Mouse (Mus musculus): Measurements from ENCODE around the gene Arglu1. TPM values are rescaled to one million over a fixed set of nuclear protein-coding genes. Genes with fewer than 3 reads are reported as not detected.

Arglu1 gene
- polyA plus RNA-seq, 1 experiment = 69.4 TPM

GRCm38 (mm10) chr8:8655346-8656340 is 34.7 kb downstream of the Arglu1 start:
- peaks cover 17% of the 10 kb centered on the region for H3K27me3 ChIP-seq (ENCODE audit: control insufficient read depth, insufficient read depth, low read length)
- peaks cover 10% of the 10 kb centered on the region for H3K4me1 ChIP-seq (replicated peaks; ENCODE audit: control insufficient read depth, insufficient read depth, low read length)
- no peak for TF ChIP-seq POLR2A (IDR thresholded peaks at IDR 0.05; ENCODE audit: control insufficient read depth, extremely low read depth, insufficient read depth, low read length, poor library complexity)
- TF ChIP-seq CTCF (IDR thresholded peaks at IDR 0.05; ENCODE audit: borderline replicate concordance, control insufficient read depth, extremely low read depth, insufficient read depth, low read length, poor library complexity) = no peak
- DNase-seq = no peak
- WGBS = 91% methylated on average over 24 of the region's 24 CpGs
- H3K36me3 ChIP-seq (ENCODE audit: control insufficient read depth, insufficient read depth, low read length) = no peaks in the 10 kb centered on the region
- no peak overlapping the region for H3K4me3 ChIP-seq (ENCODE audit: control insufficient read depth, insufficient read depth, low read length)
- H3K27ac ChIP-seq (ENCODE audit: control insufficient read depth, insufficient read depth, low read length) = peak overlapping the region; percentile 19; the same call in 1 of the 2 replicates

DNA sequence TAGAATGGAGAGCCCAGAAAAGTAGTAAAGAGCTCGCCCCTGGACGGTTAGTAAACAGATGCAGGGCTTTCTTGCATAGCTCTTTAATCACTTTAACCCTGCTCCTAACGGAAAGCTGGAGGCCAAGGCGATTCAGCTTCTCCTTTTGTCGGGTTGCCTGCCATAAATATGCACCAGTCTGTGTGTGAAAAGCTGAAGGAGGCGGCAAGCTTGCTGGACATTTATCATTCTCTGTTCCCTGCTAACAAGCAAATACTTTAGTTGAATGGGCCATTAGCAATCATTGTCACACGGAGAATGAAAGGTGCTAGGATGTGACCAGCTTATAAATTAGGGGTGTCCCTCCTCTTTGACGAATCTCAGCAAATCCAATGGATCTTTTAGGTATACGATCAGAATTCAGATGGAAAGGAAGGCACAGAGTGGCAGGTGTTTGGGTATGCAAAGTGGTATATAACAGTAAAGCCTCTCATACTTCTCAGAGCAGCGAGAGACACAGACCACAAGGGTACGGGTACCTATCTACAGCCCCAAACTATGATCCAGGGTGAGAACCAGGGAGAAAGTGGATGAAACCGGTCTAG is 36.3 kb downstream of the Arglu1 start:
- no peak overlapping the region for H3K4me3 ChIP-seq (ENCODE audit: control insufficient read depth, insufficient read depth, low read length)
- WGBS = 54% methylated on average over 12 of the region's 12 CpGs
- TF ChIP-seq POLR2A (IDR thresholded peaks at IDR 0.05; ENCODE audit: control insufficient read depth, extremely low read depth, insufficient read depth, low read length, poor library complexity) (no peak), CTCF (IDR thresholded peaks at IDR 0.05; ENCODE audit: borderline replicate concordance, control insufficient read depth, extremely low read depth, insufficient read depth, low read length, poor library complexity) (no peak)
- no peaks in the 10 kb centered on the region for H3K4me1 ChIP-seq (replicated peaks; ENCODE audit: control insufficient read depth, insufficient read depth, low read length)
- no peaks in the 10 kb centered on the region for H3K36me3 ChIP-seq (ENCODE audit: control insufficient read depth, insufficient read depth, low read length)
- no peak overlapping the region for H3K27ac ChIP-seq (ENCODE audit: control insufficient read depth, insufficient read depth, low read length)
- peaks cover 3% of the 10 kb centered on the region; the same call in 1 of the 2 replicates for H3K27me3 ChIP-seq (ENCODE audit: control insufficient read depth, insufficient read depth, low read length)
- DNase-seq = no peak

GRCm38 (mm10) chr8:8653343-8653742 is 37.0 kb downstream of the Arglu1 start:
- no peak for TF ChIP-seq CTCF (IDR thresholded peaks at IDR 0.05; ENCODE audit: borderline replicate concordance, control insufficient read depth, extremely low read depth, insufficient read depth, low read length, poor library complexity)
- no peak for TF ChIP-seq POLR2A (IDR thresholded peaks at IDR 0.05; ENCODE audit: control insufficient read depth, extremely low read depth, insufficient read depth, low read length, poor library complexity)

DNA sequence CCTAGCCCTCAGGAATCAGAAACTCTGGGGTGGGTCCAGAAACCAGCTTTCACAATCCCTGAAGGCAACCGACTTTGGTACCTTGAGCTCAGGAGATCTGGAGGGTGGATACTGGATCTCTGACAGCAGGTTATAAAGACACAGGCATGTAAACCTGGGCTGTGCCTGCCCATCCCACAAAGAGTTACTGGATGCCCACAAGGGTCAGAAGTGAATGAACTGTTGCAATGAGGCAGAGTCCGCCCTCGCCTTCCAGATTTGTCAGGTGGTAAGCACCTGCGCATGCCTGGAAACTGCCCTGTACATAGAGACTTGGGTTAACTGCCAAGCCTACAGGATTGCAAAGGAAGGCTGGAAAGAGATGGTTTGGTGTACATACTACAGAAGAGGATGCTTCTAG is 37.9 kb downstream of the Arglu1 start:
- H3K36me3 ChIP-seq (ENCODE audit: control insufficient read depth, insufficient read depth, low read length) = no peaks in the 10 kb centered on the region
- 96% methylated on average over 4 of the region's 4 CpGs for WGBS
- H3K4me1 ChIP-seq (replicated peaks; ENCODE audit: control insufficient read depth, insufficient read depth, low read length) = no peaks in the 10 kb centered on the region
- no peak overlapping the region for H3K27ac ChIP-seq (ENCODE audit: control insufficient read depth, insufficient read depth, low read length)
- no peak overlapping the region for H3K4me3 ChIP-seq (ENCODE audit: control insufficient read depth, insufficient read depth, low read length)
- DNase-seq = no peak
- H3K27me3 ChIP-seq (ENCODE audit: control insufficient read depth, insufficient read depth, low read length) = no peaks in the 10 kb centered on the region
- TF ChIP-seq POLR2A (IDR thresholded peaks at IDR 0.05; ENCODE audit: control insufficient read depth, extremely low read depth, insufficient read depth, low read length, poor library complexity) = no peak
- no peak for TF ChIP-seq CTCF (IDR thresholded peaks at IDR 0.05; ENCODE audit: borderline replicate concordance, control insufficient read depth, extremely low read depth, insufficient read depth, low read length, poor library complexity)

More at GRCm38 (mm10) chr8:8653343-8653742, 37.0 kb downstream of the Arglu1 start:
- no peaks in the 10 kb centered on the region for H3K36me3 ChIP-seq (ENCODE audit: control insufficient read depth, insufficient read depth, low read length)
- no peak overlapping the region for H3K27ac ChIP-seq (ENCODE audit: control insufficient read depth, insufficient read depth, low read length)
- no peaks in the 10 kb centered on the region for H3K4me1 ChIP-seq (replicated peaks; ENCODE audit: control insufficient read depth, insufficient read depth, low read length)
- no peak for DNase-seq
- H3K4me3 ChIP-seq (ENCODE audit: control insufficient read depth, insufficient read depth, low read length) = no peak overlapping the region
- WGBS = 14% methylated on average over 5 of the region's 5 CpGs
- no peaks in the 10 kb centered on the region for H3K27me3 ChIP-seq (ENCODE audit: control insufficient read depth, insufficient read depth, low read length)

DNA sequence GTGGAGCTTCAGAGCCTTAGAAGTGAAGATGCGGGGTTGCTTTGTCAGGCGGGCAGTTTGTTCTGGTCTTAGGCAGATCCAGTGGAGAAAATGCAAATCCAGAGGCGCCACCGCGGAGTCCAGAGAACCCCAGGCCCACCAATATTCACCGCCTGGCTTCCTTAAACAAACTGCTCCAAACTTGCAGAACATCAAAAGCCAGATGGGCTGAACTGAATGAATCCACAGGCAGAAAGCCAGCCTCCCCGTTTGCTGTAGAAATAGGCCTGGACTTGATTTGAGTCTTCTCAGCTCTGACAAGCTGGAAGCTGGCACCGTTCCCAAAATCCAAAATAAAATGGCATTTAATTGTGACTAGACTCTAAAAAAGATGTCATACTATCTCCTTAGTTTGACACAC is 40.4 kb downstream of the Arglu1 start:
- Histone ChIP-seq H3K36me3 (ENCODE audit: control insufficient read depth, insufficient read depth, low read length) (no peaks in the 10 kb centered on the region), H3K27me3 (ENCODE audit: control insufficient read depth, insufficient read depth, low read length) (no peaks in the 10 kb centered on the region), H3K27ac (ENCODE audit: control insufficient read depth, insufficient read depth, low read length) (no peak overlapping the region; the same call in 1 of the 2 replicates), H3K4me3 (ENCODE audit: control insufficient read depth, insufficient read depth, low read length) (no peak overlapping the region), H3K4me1 (replicated peaks; ENCODE audit: control insufficient read depth, insufficient read depth, low read length) (no peaks in the 10 kb centered on the region)
- TF ChIP-seq CTCF (IDR thresholded peaks at IDR 0.05; ENCODE audit: borderline replicate concordance, control insufficient read depth, extremely low read depth, insufficient read depth, low read length, poor library complexity) = no peak
- no peak for TF ChIP-seq POLR2A (IDR thresholded peaks at IDR 0.05; ENCODE audit: control insufficient read depth, extremely low read depth, insufficient read depth, low read length, poor library complexity)
- 87% methylated on average over 8 of the region's 8 CpGs for WGBS
- DNase-seq = no peak

- WGBS = 96% methylated on average over 3 of the region's 3 CpGs
- DNase-seq = no peak
Observed at GRCm38 (mm10) chr8:8649536-8649935, 40.8 kb downstream of the Arglu1 start.

More at GRCm38 (mm10) chr8:8649536-8649935, 40.8 kb downstream of the Arglu1 start:
- Histone ChIP-seq H3K27me3 (ENCODE audit: control insufficient read depth, insufficient read depth, low read length) (no peaks in the 10 kb centered on the region), H3K4me1 (replicated peaks; ENCODE audit: control insufficient read depth, insufficient read depth, low read length) (no peaks in the 10 kb centered on the region), H3K36me3 (ENCODE audit: control insufficient read depth, insufficient read depth, low read length) (no peaks in the 10 kb centered on the region), H3K27ac (ENCODE audit: control insufficient read depth, insufficient read depth, low read length) (no peak overlapping the region; the same call in 1 of the 2 replicates), H3K4me3 (ENCODE audit: control insufficient read depth, insufficient read depth, low read length) (no peak overlapping the region)
- no peak for TF ChIP-seq CTCF (IDR thresholded peaks at IDR 0.05; ENCODE audit: borderline replicate concordance, control insufficient read depth, extremely low read depth, insufficient read depth, low read length, poor library complexity)
- no peak for TF ChIP-seq POLR2A (IDR thresholded peaks at IDR 0.05; ENCODE audit: control insufficient read depth, extremely low read depth, insufficient read depth, low read length, poor library complexity)
